Mouse (Mus musculus) spleen, adult 2 months (tissue): ENCODE results near the gene B4galt5. TPM values are rescaled to one million over a fixed set of nuclear protein-coding genes. Genes with fewer than 3 reads are reported as not detected.
A peak's percentile ranks its signal among the peaks of the same experiment; 100 is the strongest.

Source experiments
- DNase-seq, 2 experiments: peaks; one replicate each; pipeline versions ENCODE4 v3.0.0 to v3.0.0-alpha.2; 2012 to 2021; ENCODE audit warnings: low spot score in 2 of 2, low read depth in 1 of 2
- H3K27ac ChIP-seq: fragments of 200-500 bp; 2 replicates; pipeline ENCODE4 v1.5.1; 2012; ENCODE audit warnings: low read length, inconsistent platforms; ENCODE audit not compliant: insufficient read depth
- H3K27me3 ChIP-seq: fragments of 200-500 bp; 2 replicates; pipeline ENCODE4 v1.6.1; 2012; ENCODE audit warnings: mild to moderate bottlenecking, moderate library complexity, low read length, inconsistent platforms; ENCODE audit not compliant: control insufficient read depth, insufficient read depth
- H3K36me3 ChIP-seq: fragments of 200-500 bp; 2 replicates; pipeline ENCODE4 v1.6.1; 2012; ENCODE audit warnings: mild to moderate bottlenecking, low read length, inconsistent platforms; ENCODE audit not compliant: control insufficient read depth, insufficient read depth
- H3K4me1 ChIP-seq: fragments of 200-500 bp; 2 replicates; pipeline ENCODE4 v1.6.1; 2011; ENCODE audit warnings: inconsistent platforms; ENCODE audit not compliant: control insufficient read depth, insufficient read depth, insufficient read length
- H3K4me3 ChIP-seq: fragments of 200-500 bp; 2 replicates; pipeline ENCODE4 v1.5.1; 2011; ENCODE audit warnings: mild to moderate bottlenecking, inconsistent platforms; ENCODE audit not compliant: insufficient read depth, insufficient read length; ENCODE audit errors: extremely low read depth
- CTCF ChIP-seq: fragments of 200-500 bp; IDR thresholded peaks from 2 replicates; pipeline ENCODE4 v1.5.1; 2011; ENCODE audit warnings: mild to moderate bottlenecking, inconsistent platforms; ENCODE audit not compliant: insufficient read depth, insufficient read length, insufficient replicate concordance; ENCODE audit errors: extremely low read depth
- POLR2A ChIP-seq: fragments of 200-500 bp; IDR thresholded peaks from 2 replicates; pipeline ENCODE4 v1.6.1; 2011; ENCODE audit warnings: low read depth, low read length, inconsistent platforms
- WGBS: fragments of 180-500 bp; shearing (Covaris S2); methylation state at CpG from one replicate; pipeline ENCODE4 v1.1.7; 2018; 5-methylcytosine and 5-hydroxymethylcytosine counted together
- polyA plus RNA-seq: library from polyadenylated mRNA; depleted of rRNA; stranded (reverse); fragments of >200 nt; gene quantifications from 2 replicates; pipeline ENCODE4 v1.2.3, GENCODE M21; 2012

B4galt5 gene
- polyA plus RNA-seq, 1 experiment, result 20.5 TPM

GRCm38 (mm10) chr2:167301601-167302000 is 47.4 kb downstream of the B4galt5 start:
- WGBS, result 92% methylated on average over 7 of the region's 7 CpGs
- Histone ChIP-seq H3K4me1 (no peaks in the 10 kb centered on the region), H3K27me3 (no peaks in the 10 kb centered on the region), H3K4me3 (no peak overlapping the region), H3K27ac (no peak overlapping the region), H3K36me3 (peaks cover 50% of the 10 kb centered on the region)
- DNase-seq, result peak in 1 of 2 experiments; percentile 2
- TF ChIP-seq CTCF (no peak), POLR2A (no peak)

GRCm38 (mm10) chr2:167300943-167301497 is 48.0 kb downstream of the B4galt5 start:
- 93% methylated on average over 21 of the region's 21 CpGs for WGBS

GRCm38 (mm10) chr2:167299861-167300667 is 48.9 kb downstream of the B4galt5 start:
- H3K27me3 ChIP-seq, result no peaks in the 10 kb centered on the region
- H3K36me3 ChIP-seq, result peaks cover 41% of the 10 kb centered on the region
- DNase-seq, result peak in 1 of 2 experiments; percentile 1
- TF ChIP-seq POLR2A, result no peak
- TF ChIP-seq CTCF, result no peak
- H3K4me1 ChIP-seq, result no peaks in the 10 kb centered on the region
- no peak overlapping the region for H3K27ac ChIP-seq
- 63% methylated on average over 6 of the region's 6 CpGs for WGBS
- no peak overlapping the region for H3K4me3 ChIP-seq

More at GRCm38 (mm10) chr2:167300943-167301497, 48.0 kb downstream of the B4galt5 start:
- TF ChIP-seq CTCF, result no peak
- TF ChIP-seq POLR2A, result no peak
- peak in 1 of 2 experiments; percentile 1 for DNase-seq
- Histone ChIP-seq H3K36me3 (peaks cover 45% of the 10 kb centered on the region), H3K4me3 (no peak overlapping the region), H3K4me1 (no peaks in the 10 kb centered on the region), H3K27me3 (no peaks in the 10 kb centered on the region), H3K27ac (no peak overlapping the region)

- TF ChIP-seq CTCF, result no peak
- TF ChIP-seq POLR2A, result no peak
- Histone ChIP-seq H3K4me1 (no peaks in the 10 kb centered on the region), H3K27me3 (no peaks in the 10 kb centered on the region), H3K36me3 (peaks cover 33% of the 10 kb centered on the region), H3K4me3 (no peak overlapping the region), H3K27ac (no peak overlapping the region)
- peak in 1 of 2 experiments; percentile 1 for DNase-seq
- WGBS, result 87% methylated on average over 27 of the region's 27 CpGs
Observed at GRCm38 (mm10) chr2:167298729-167299705, 50.0 kb downstream of the B4galt5 start.

GRCm38 (mm10) chr2:167297985-167298384 is 51.0 kb downstream of the B4galt5 start:
- no peaks in the 10 kb centered on the region for H3K4me1 ChIP-seq
- no peaks in the 10 kb centered on the region for H3K27me3 ChIP-seq
- H3K36me3 ChIP-seq, result peaks cover 26% of the 10 kb centered on the region
- H3K4me3 ChIP-seq, result no peak overlapping the region
- TF ChIP-seq POLR2A (no peak), CTCF (no peak)
- 95% methylated on average over 11 of the region's 11 CpGs for WGBS
- no peak overlapping the region for H3K27ac ChIP-seq
- peak in 1 of 2 experiments; percentile 1 for DNase-seq

GRCm38 (mm10) chr2:167294926-167295325 is 54.1 kb downstream of the B4galt5 start:
- H3K27me3 ChIP-seq, result no peaks in the 10 kb centered on the region
- peaks cover 8% of the 10 kb centered on the region for H3K36me3 ChIP-seq
- no peak for TF ChIP-seq POLR2A
- TF ChIP-seq CTCF, result no peak
- DNase-seq, result peak in 1 of 2 experiments; percentile 2
- H3K4me1 ChIP-seq, result no peaks in the 10 kb centered on the region
- 79% methylated on average over 15 of the region's 15 CpGs for WGBS
- no peak overlapping the region for H3K27ac ChIP-seq
- peak overlapping the region; percentile 26 for H3K4me3 ChIP-seq
